Mouse (Mus musculus): ENCODE measurements around the gene Slc13a5. TPM values are rescaled to one million over a fixed set of nuclear protein-coding genes. Genes with fewer than 3 reads are reported as not detected.

Gene Slc13a5
- polyA plus RNA-seq, 1 experiment: 34.1 TPM

GRCm38 (mm10) chr11:72301334-72301733, 34.3 kb upstream of the Slc13a5 start, which contains the start of gene Xaf1:
TSS of gene Xaf1 (plus strand) at chr11:72301629.
- peak within 1 kb of the TSS; percentile 64 for H3K4me3 ChIP-seq (ENCODE audit: control insufficient read depth, low read depth, low read length)
- peaks cover 2% of the 10 kb centered on the region for H3K4me1 ChIP-seq (ENCODE audit: control insufficient read depth, insufficient read depth, low read length)
- peak within 1 kb of the TSS; percentile 60 for H3K27ac ChIP-seq (ENCODE audit: control insufficient read depth, insufficient read depth, low read depth, low read length)
- TF ChIP-seq CTCF (IDR thresholded peaks at IDR 0.05; ENCODE audit: control insufficient read depth, insufficient read depth, insufficient replicate concordance, low read depth, low read length) (no peak), POLR2A (IDR thresholded peaks at IDR 0.05; ENCODE audit: control insufficient read depth, low read depth, low read length) (0 out of 2 replicates have a peak, but pooled peaks have one; percentile 18)
- H3K27me3 ChIP-seq (ENCODE audit: control insufficient read depth, insufficient read depth, low read length): no peaks in the 10 kb centered on the region
- no peaks in the 10 kb centered on the region for H3K36me3 ChIP-seq (ENCODE audit: control insufficient read depth, insufficient read depth, low read length)

GRCm38 (mm10) chr11:72293116-72293515, 26.1 kb upstream of the Slc13a5 start:
- no peak for TF ChIP-seq CTCF (IDR thresholded peaks at IDR 0.05; ENCODE audit: control insufficient read depth, insufficient read depth, insufficient replicate concordance, low read depth, low read length)
- no peak for TF ChIP-seq POLR2A (IDR thresholded peaks at IDR 0.05; ENCODE audit: control insufficient read depth, low read depth, low read length)
- no peaks in the 10 kb centered on the region for H3K4me1 ChIP-seq (ENCODE audit: control insufficient read depth, insufficient read depth, low read length)
- no peaks in the 10 kb centered on the region for H3K36me3 ChIP-seq (ENCODE audit: control insufficient read depth, insufficient read depth, low read length)
- H3K27ac ChIP-seq (ENCODE audit: control insufficient read depth, insufficient read depth, low read depth, low read length): no peak overlapping the region
- no peaks in the 10 kb centered on the region for H3K27me3 ChIP-seq (ENCODE audit: control insufficient read depth, insufficient read depth, low read length)
- H3K4me3 ChIP-seq (ENCODE audit: control insufficient read depth, low read depth, low read length): no peak overlapping the region

- Histone ChIP-seq H3K36me3 (ENCODE audit: control insufficient read depth, insufficient read depth, low read length) (no peaks in the 10 kb centered on the region), H3K27ac (ENCODE audit: control insufficient read depth, insufficient read depth, low read depth, low read length) (no peak overlapping the region), H3K4me3 (ENCODE audit: control insufficient read depth, low read depth, low read length) (no peak overlapping the region), H3K4me1 (ENCODE audit: control insufficient read depth, insufficient read depth, low read length) (no peaks in the 10 kb centered on the region), H3K27me3 (ENCODE audit: control insufficient read depth, insufficient read depth, low read length) (no peaks in the 10 kb centered on the region)
- TF ChIP-seq CTCF (IDR thresholded peaks at IDR 0.05; ENCODE audit: control insufficient read depth, insufficient read depth, insufficient replicate concordance, low read depth, low read length) (no peak), POLR2A (IDR thresholded peaks at IDR 0.05; ENCODE audit: control insufficient read depth, low read depth, low read length) (no peak)
These were observed 20.5 kb upstream of the Slc13a5 start for GRCm38 (mm10) chr11:72287543-72287942.

GRCm38 (mm10) chr11:72287126-72287525, 20.1 kb upstream of the Slc13a5 start:
- no peak for TF ChIP-seq POLR2A (IDR thresholded peaks at IDR 0.05; ENCODE audit: control insufficient read depth, low read depth, low read length)
- TF ChIP-seq CTCF (IDR thresholded peaks at IDR 0.05; ENCODE audit: control insufficient read depth, insufficient read depth, insufficient replicate concordance, low read depth, low read length): no peak
- no peaks in the 10 kb centered on the region for H3K4me1 ChIP-seq (ENCODE audit: control insufficient read depth, insufficient read depth, low read length)
- no peak overlapping the region for H3K27ac ChIP-seq (ENCODE audit: control insufficient read depth, insufficient read depth, low read depth, low read length)
- no peaks in the 10 kb centered on the region for H3K36me3 ChIP-seq (ENCODE audit: control insufficient read depth, insufficient read depth, low read length)
- H3K4me3 ChIP-seq (ENCODE audit: control insufficient read depth, low read depth, low read length): no peak overlapping the region
- H3K27me3 ChIP-seq (ENCODE audit: control insufficient read depth, insufficient read depth, low read length): no peaks in the 10 kb centered on the region

- TF ChIP-seq POLR2A (IDR thresholded peaks at IDR 0.05; ENCODE audit: control insufficient read depth, low read depth, low read length): no peak
- TF ChIP-seq CTCF (IDR thresholded peaks at IDR 0.05; ENCODE audit: control insufficient read depth, insufficient read depth, insufficient replicate concordance, low read depth, low read length): no peak
- H3K4me3 ChIP-seq (ENCODE audit: control insufficient read depth, low read depth, low read length): no peak overlapping the region
These were observed 19.6 kb upstream of the Slc13a5 start for GRCm38 (mm10) chr11:72286651-72287050.

GRCm38 (mm10) chr11:72285971-72286480, 19.0 kb upstream of the Slc13a5 start:
- no peak overlapping the region for H3K27ac ChIP-seq (ENCODE audit: control insufficient read depth, insufficient read depth, low read depth, low read length)
- no peak overlapping the region for H3K4me3 ChIP-seq (ENCODE audit: control insufficient read depth, low read depth, low read length)
- no peak for TF ChIP-seq POLR2A (IDR thresholded peaks at IDR 0.05; ENCODE audit: control insufficient read depth, low read depth, low read length)
- no peak for TF ChIP-seq CTCF (IDR thresholded peaks at IDR 0.05; ENCODE audit: control insufficient read depth, insufficient read depth, insufficient replicate concordance, low read depth, low read length)
- no peaks in the 10 kb centered on the region for H3K27me3 ChIP-seq (ENCODE audit: control insufficient read depth, insufficient read depth, low read length)
- H3K36me3 ChIP-seq (ENCODE audit: control insufficient read depth, insufficient read depth, low read length): no peaks in the 10 kb centered on the region
- no peaks in the 10 kb centered on the region for H3K4me1 ChIP-seq (ENCODE audit: control insufficient read depth, insufficient read depth, low read length)

More at GRCm38 (mm10) chr11:72286651-72287050, 19.6 kb upstream of the Slc13a5 start:
- H3K27me3 ChIP-seq (ENCODE audit: control insufficient read depth, insufficient read depth, low read length): no peaks in the 10 kb centered on the region
- no peak overlapping the region for H3K27ac ChIP-seq (ENCODE audit: control insufficient read depth, insufficient read depth, low read depth, low read length)
- H3K36me3 ChIP-seq (ENCODE audit: control insufficient read depth, insufficient read depth, low read length): no peaks in the 10 kb centered on the region
- no peaks in the 10 kb centered on the region for H3K4me1 ChIP-seq (ENCODE audit: control insufficient read depth, insufficient read depth, low read length)

GRCm38 (mm10) chr11:72284532-72285182, 17.6 kb upstream of the Slc13a5 start:
- Histone ChIP-seq H3K27ac (ENCODE audit: control insufficient read depth, insufficient read depth, low read depth, low read length) (no peak overlapping the region), H3K27me3 (ENCODE audit: control insufficient read depth, insufficient read depth, low read length) (no peaks in the 10 kb centered on the region), H3K4me3 (ENCODE audit: control insufficient read depth, low read depth, low read length) (no peak overlapping the region), H3K4me1 (ENCODE audit: control insufficient read depth, insufficient read depth, low read length) (no peaks in the 10 kb centered on the region), H3K36me3 (ENCODE audit: control insufficient read depth, insufficient read depth, low read length) (no peaks in the 10 kb centered on the region)
- TF ChIP-seq POLR2A (IDR thresholded peaks at IDR 0.05; ENCODE audit: control insufficient read depth, low read depth, low read length) (no peak), CTCF (IDR thresholded peaks at IDR 0.05; ENCODE audit: control insufficient read depth, insufficient read depth, insufficient replicate concordance, low read depth, low read length) (no peak)

All from testis, adult 2 months (tissue).